Mouse (Mus musculus) forebrain, embryonic 13.5 days (tissue): ENCODE measurements around the gene Olfr73. TPM values are rescaled to one million over a fixed set of nuclear protein-coding genes. Genes with fewer than 3 reads are reported as not detected.
"Not testable (repeated sequence)": the region's sequence is repeated elsewhere in the genome, so short reads cannot be mapped to it uniquely, and the experiment has no call there.

Source experiments
- ATAC-seq: fragments of 200-750 bp; cut with Nextera tagmentation; 2 replicates; pipeline ENCODE4 v1.8.0; 2017
- H3K27ac ChIP-seq: fragments of 300-500 bp; sonication (generic); 2 replicates; pipeline ENCODE4 v1.5.1; 2015; ENCODE audit warnings: inconsistent platforms, mild to moderate bottlenecking, moderate library complexity
- H3K27me3 ChIP-seq: fragments of 300-500 bp; sonication (generic); 2 replicates; pipeline ENCODE4 v1.6.1; 2015; ENCODE audit warnings: mild to moderate bottlenecking, inconsistent platforms
- H3K36me3 ChIP-seq: fragments of 300-500 bp; sonication (generic); 2 replicates; pipeline ENCODE4 v1.6.1; 2015; ENCODE audit warnings: mild to moderate bottlenecking, inconsistent platforms; ENCODE audit not compliant: poor library complexity, severe bottlenecking
- H3K4me1 ChIP-seq: fragments of 300-500 bp; sonication (generic); 2 replicates; pipeline ENCODE4 v1.6.1; 2015; ENCODE audit warnings: inconsistent platforms
- H3K4me2 ChIP-seq: fragments of 300-500 bp; sonication (generic); 2 replicates; pipeline ENCODE4 v1.6.1; 2015; ENCODE audit warnings: inconsistent platforms, mild to moderate bottlenecking, moderate library complexity
- H3K4me3 ChIP-seq: fragments of 300-500 bp; sonication (generic); 2 replicates; pipeline ENCODE4 v1.5.1; 2015; ENCODE audit warnings: mild to moderate bottlenecking, inconsistent platforms
- H3K9ac ChIP-seq: fragments of 300-500 bp; sonication (generic); 2 replicates; pipeline ENCODE4 v1.6.1; 2015; ENCODE audit warnings: mild to moderate bottlenecking, inconsistent platforms
- H3K9me3 ChIP-seq: fragments of 300-500 bp; sonication (generic); replicated peaks from 2 replicates; pipeline ENCODE4 v1.6.1; 2016; ENCODE audit warnings: inconsistent platforms
- WGBS: fragments of 180-500 bp; shearing (Covaris S2); methylation state at CpG from one replicate; pipeline ENCODE4 v1.1.7; 2015; 5-methylcytosine and 5-hydroxymethylcytosine counted together
- polyA plus RNA-seq: library from polyadenylated mRNA; unstranded; fragments of >200 nt; fragmentation: Nextera tagmentation; extraction: Ambion mirVana; gene quantifications from 2 replicates; pipeline ENCODE4 v1.2.1, GENCODE M21; 2015

Olfr73 gene
- not detected in 2 replicates for polyA plus RNA-seq

GRCm38 (mm10) chr2:88037599-88037998 is at the start of gene Olfr73:
TSS of gene Olfr73 (minus strand) at chr2:88037699.
- no peaks in the 10 kb centered on the region for H3K27me3 ChIP-seq
- ATAC-seq: no peak
- no peaks in the 10 kb centered on the region for H3K4me1 ChIP-seq
- no peak within 1 kb of the TSS for H3K4me3 ChIP-seq
- no peak within 1 kb of the TSS for H3K4me2 ChIP-seq
- H3K9ac ChIP-seq: no peak within 1 kb of the TSS
- no peaks in the 10 kb centered on the region for H3K9me3 ChIP-seq
- H3K27ac ChIP-seq: no peak within 1 kb of the TSS
- no peaks in the 10 kb centered on the region for H3K36me3 ChIP-seq

DNA sequence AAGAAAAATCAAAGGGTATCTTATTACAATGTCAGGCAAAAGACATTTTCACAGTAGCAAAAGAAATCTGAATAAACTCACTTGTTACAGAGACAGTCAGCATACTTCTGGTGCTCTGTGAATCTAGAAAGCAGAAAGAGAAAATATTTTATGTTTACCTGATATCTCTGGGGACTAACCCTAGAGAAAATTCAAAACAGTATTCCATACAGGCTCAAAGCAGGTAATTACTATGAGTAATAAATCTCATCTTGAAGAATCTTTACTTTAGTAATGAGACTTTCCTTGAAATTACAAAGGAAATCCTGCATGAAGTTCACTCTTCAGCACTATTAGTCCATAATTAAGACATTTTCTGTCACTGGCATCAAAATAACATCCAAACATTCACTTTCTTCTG is 34.2 kb upstream of the Olfr73 start, which contains the start of gene Olfr1163:
TSS of gene Olfr1163 (minus strand) at position 101 of the 400 bp plus-strand sequence.
- no peak within 1 kb of the TSS for H3K27ac ChIP-seq

GRCm38 (mm10) chr2:88063587-88063986 is 26.1 kb upstream of the Olfr73 start:
- H3K4me2 ChIP-seq: no peak overlapping the region
- H3K36me3 ChIP-seq: no peaks in the 10 kb centered on the region
- 80% methylated on average over 2 of the region's 2 CpGs for WGBS
- no peak overlapping the region for H3K9ac ChIP-seq
- H3K4me3 ChIP-seq: no peak overlapping the region
- H3K27me3 ChIP-seq: no peaks in the 10 kb centered on the region
- no peak overlapping the region for H3K27ac ChIP-seq
- no peaks in the 10 kb centered on the region for H3K4me1 ChIP-seq
- ATAC-seq: no peak
- H3K9me3 ChIP-seq: no peaks in the 10 kb centered on the region

More for the DNA sequence above, 34.2 kb upstream of the Olfr73 start, which contains the start of gene Olfr1163:
- Histone ChIP-seq H3K9me3 (no peaks in the 10 kb centered on the region), H3K4me2 (no peak within 1 kb of the TSS), H3K4me3 (no peak within 1 kb of the TSS), H3K36me3 (no peaks in the 10 kb centered on the region), H3K9ac (no peak within 1 kb of the TSS), H3K27me3 (no peaks in the 10 kb centered on the region), H3K4me1 (no peaks in the 10 kb centered on the region)
- no peak for ATAC-seq

- H3K36me3 ChIP-seq: no peaks in the 10 kb centered on the region
- ATAC-seq: no peak
- no peaks in the 10 kb centered on the region for H3K9me3 ChIP-seq
- no peak within 1 kb of the TSS for H3K4me3 ChIP-seq
- no peak within 1 kb of the TSS for H3K4me2 ChIP-seq
- 80% methylated on average over 1 of the region's 1 CpGs for WGBS
- H3K27me3 ChIP-seq: no peaks in the 10 kb centered on the region
- H3K4me1 ChIP-seq: no peaks in the 10 kb centered on the region
- no peak within 1 kb of the TSS for H3K27ac ChIP-seq
- no peak within 1 kb of the TSS for H3K9ac ChIP-seq
Measured at GRCm38 (mm10) chr2:88051029-88051428, 13.5 kb upstream of the Olfr73 start, which contains the start of gene Olfr1162. TSS of gene Olfr1162 (minus strand) at chr2:88051129.

- 84% methylated on average over 1 of the region's 1 CpGs for WGBS
- not testable (repeated sequence) for H3K4me2 ChIP-seq, H3K4me3 ChIP-seq, H3K27ac ChIP-seq, H3K9ac ChIP-seq, H3K9me3 ChIP-seq, H3K36me3 ChIP-seq, H3K27me3 ChIP-seq, ATAC-seq, H3K4me1 ChIP-seq
Measured at GRCm38 (mm10) chr2:88022474-88022873, 15.0 kb downstream of the Olfr73 start, which contains the start of gene Olfr1161. TSS of gene Olfr1161 (plus strand) at chr2:88022774.

DNA sequence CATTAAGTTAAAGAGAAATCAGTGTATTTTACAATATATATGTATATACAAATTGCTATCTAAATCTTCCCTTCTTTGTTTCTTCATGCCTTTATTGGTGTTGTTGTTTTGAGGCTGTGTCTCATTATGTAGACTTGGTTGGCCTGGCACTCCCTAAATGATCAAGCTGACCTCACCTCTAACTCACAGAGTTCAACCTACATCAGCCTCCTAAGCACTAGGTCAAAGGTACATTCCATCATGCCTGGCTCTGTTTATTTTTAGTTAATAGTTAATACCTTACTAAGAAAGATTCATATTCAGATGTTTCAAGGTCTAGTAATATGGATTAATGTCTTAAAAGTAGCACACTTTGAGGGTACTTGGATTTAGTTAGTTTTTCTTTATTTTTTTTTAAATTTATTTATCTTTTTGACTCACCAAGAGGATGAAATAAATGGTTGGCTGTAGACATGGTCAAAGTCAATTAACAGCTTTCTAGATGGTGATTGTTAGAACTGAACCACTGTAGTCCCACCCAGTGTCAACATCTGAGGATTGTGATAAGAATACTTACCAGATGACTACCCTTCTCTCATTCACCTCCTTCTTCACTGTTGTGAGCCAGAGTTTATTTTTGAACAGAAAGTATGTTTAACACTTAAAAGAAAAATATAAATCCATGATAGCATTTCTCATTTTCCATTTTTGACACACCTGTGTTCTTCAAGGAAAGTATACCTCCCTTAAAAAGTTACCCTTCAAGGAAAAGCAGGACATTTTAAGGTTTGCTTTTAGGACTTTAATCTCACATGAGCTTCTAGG is 29.8 kb downstream of the Olfr73 start, which contains the start of gene Olfr1160:
TSS of gene Olfr1160 (minus strand) at position 754 of the 804 bp plus-strand sequence.
- no peak within 1 kb of the TSS for H3K9ac ChIP-seq
- H3K9me3 ChIP-seq: no peaks in the 10 kb centered on the region
- H3K36me3 ChIP-seq: no peaks in the 10 kb centered on the region
- no peaks in the 10 kb centered on the region for H3K4me1 ChIP-seq
- H3K4me2 ChIP-seq: no peak within 1 kb of the TSS
- no peaks in the 10 kb centered on the region for H3K27me3 ChIP-seq
- no peak within 1 kb of the TSS for H3K27ac ChIP-seq
- ATAC-seq: no peak
- no peak within 1 kb of the TSS for H3K4me3 ChIP-seq

- no peak within 1 kb of the TSS for H3K9ac ChIP-seq
- H3K4me2 ChIP-seq: no peak within 1 kb of the TSS
- no peaks in the 10 kb centered on the region for H3K27me3 ChIP-seq
- H3K4me3 ChIP-seq: no peak within 1 kb of the TSS
- ATAC-seq: no peak
- no peak within 1 kb of the TSS for H3K27ac ChIP-seq
- H3K36me3 ChIP-seq: no peaks in the 10 kb centered on the region
- H3K9me3 ChIP-seq: no peaks in the 10 kb centered on the region
- no peaks in the 10 kb centered on the region for H3K4me1 ChIP-seq
Measured at GRCm38 (mm10) chr2:87989813-87990212, 47.7 kb downstream of the Olfr73 start, which contains the start of gene Olfr1158. TSS of gene Olfr1158 (plus strand) at chr2:87990113.

Other genes starting within 250 kb of the Olfr73 start
- gene Olfr1143, start 237.1 kb downstream of the Olfr73 start, polyA plus RNA-seq: not detected in 2 replicates
- not detected in 2 replicates for gene Olfr1145, start 227.9 kb downstream of the Olfr73 start, polyA plus RNA-seq
- gene Olfr1148, start 207.2 kb downstream of the Olfr73 start, polyA plus RNA-seq: not detected in 2 replicates
- gene Olfr1150-ps1, start 193.7 kb downstream of the Olfr73 start, polyA plus RNA-seq: not detected in 2 replicates
- not detected in 2 replicates for gene Olfr1151, start 181.8 kb downstream of the Olfr73 start, polyA plus RNA-seq
- 0.03 TPM in 1 of 2 replicates, not detected in the other for gene Olfr1152, start 171.2 kb downstream of the Olfr73 start, polyA plus RNA-seq
- gene Olfr1153, start 142.7 kb downstream of the Olfr73 start, polyA plus RNA-seq: not detected in 2 replicates
- gene Olfr1154, start 132.5 kb downstream of the Olfr73 start, polyA plus RNA-seq: not detected in 2 replicates
- gene Olfr1155, start 92.6 kb downstream of the Olfr73 start, polyA plus RNA-seq: not detected in 2 replicates
- gene Olfr1156, start 84.6 kb downstream of the Olfr73 start, polyA plus RNA-seq: not detected in 2 replicates
- gene Olfr1157, start 69.4 kb downstream of the Olfr73 start, polyA plus RNA-seq: not detected in 2 replicates
- gene Olfr74, start 63.0 kb downstream of the Olfr73 start, polyA plus RNA-seq: not detected in 2 replicates
- not detected in 2 replicates for gene Olfr1158, start 47.6 kb downstream of the Olfr73 start, polyA plus RNA-seq
- gene Olfr1160, start 29.4 kb downstream of the Olfr73 start, polyA plus RNA-seq: not detected in 2 replicates
- gene Olfr1161, start 14.9 kb downstream of the Olfr73 start, polyA plus RNA-seq: not detected in 2 replicates
- not detected in 2 replicates for gene Olfr1162, start 13.4 kb upstream of the Olfr73 start, polyA plus RNA-seq
- not detected in 2 replicates for gene Olfr1163, start 34.1 kb upstream of the Olfr73 start, polyA plus RNA-seq
- gene Olfr1164, start 56.3 kb upstream of the Olfr73 start, polyA plus RNA-seq: not detected in 2 replicates
- gene Olfr1166, start 90.6 kb upstream of the Olfr73 start, polyA plus RNA-seq: not detected in 2 replicates
- not detected in 2 replicates for gene Olfr1167, start 117.5 kb upstream of the Olfr73 start, polyA plus RNA-seq
- not detected in 2 replicates for gene Olfr1168, start 144.2 kb upstream of the Olfr73 start, polyA plus RNA-seq
- not detected in 2 replicates for gene Olfr1170, start 190.6 kb upstream of the Olfr73 start, polyA plus RNA-seq
- not detected in 2 replicates for gene Olfr1173, start 242.2 kb upstream of the Olfr73 start, polyA plus RNA-seq